Mouse (Mus musculus): Measurements from ENCODE around the gene Ehd3. TPM values are rescaled to one million over a fixed set of nuclear protein-coding genes. Genes with fewer than 3 reads are reported as not detected.

The Ehd3 gene
- polyA plus RNA-seq (2014; fragmentation: Illumina TruSeq; extraction: RNeasy Lipid Tissue Mini Kit (QIAGEN cat#74804); ENCODE audit: low read depth, low replicate concordance), result 2.4 TPM

DNA sequence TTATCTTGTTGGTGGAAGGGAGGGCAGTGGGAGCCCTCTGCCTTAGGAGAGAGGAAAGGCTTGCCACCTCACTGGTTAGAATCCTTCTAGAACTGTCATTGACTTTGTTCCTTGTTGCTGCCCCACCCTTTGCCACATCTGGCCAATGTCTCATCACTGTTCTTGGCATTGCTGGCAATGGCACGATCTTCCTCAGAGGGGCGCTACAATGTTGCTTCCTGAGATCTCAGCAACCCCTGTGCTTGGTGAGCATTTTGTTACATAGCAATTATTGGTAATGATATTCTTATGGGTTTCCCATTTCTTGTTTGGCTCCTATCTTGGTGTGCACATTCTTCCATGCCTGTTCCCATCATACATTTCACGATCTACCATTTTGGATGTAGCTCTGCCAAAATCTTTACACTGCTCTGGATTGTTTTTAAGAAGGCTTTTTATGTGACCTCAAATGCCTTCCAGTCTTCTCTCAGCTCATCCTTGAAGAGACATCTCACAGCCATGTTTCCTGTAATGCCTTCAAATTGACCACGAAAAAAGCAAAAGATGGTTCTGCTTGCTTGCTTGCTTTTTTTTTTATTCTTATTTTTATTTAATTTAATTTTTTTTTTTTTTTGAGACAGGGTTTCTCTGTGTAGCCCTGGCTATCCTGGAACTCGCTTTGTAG is at the start of gene Ehd3:
Ehd3 (plus strand) TSS at position 614 of the 664 bp plus-strand sequence.

Other genes starting within 250 kb of the Ehd3 start
- gene Galnt14, start 93.7 kb upstream of the Ehd3 start, polyA plus RNA-seq (2014; fragmentation: Illumina TruSeq; extraction: RNeasy Lipid Tissue Mini Kit (QIAGEN cat#74804); ENCODE audit: low read depth, low replicate concordance), result not detected
- gene Xdh, start 146.1 kb downstream of the Ehd3 start, polyA plus RNA-seq (2014; fragmentation: Illumina TruSeq; extraction: RNeasy Lipid Tissue Mini Kit (QIAGEN cat#74804); ENCODE audit: low read depth, low replicate concordance), result 86.7 TPM
- gene Srd5a2, start 243.8 kb downstream of the Ehd3 start, polyA plus RNA-seq (2014; fragmentation: Illumina TruSeq; extraction: RNeasy Lipid Tissue Mini Kit (QIAGEN cat#74804); ENCODE audit: low read depth, low replicate concordance), result 0.58 TPM

Data from heart, adult 10 weeks (tissue).